8 mouse cellular contexts compared by ENCODE assay signal in the genomic region with DNA sequence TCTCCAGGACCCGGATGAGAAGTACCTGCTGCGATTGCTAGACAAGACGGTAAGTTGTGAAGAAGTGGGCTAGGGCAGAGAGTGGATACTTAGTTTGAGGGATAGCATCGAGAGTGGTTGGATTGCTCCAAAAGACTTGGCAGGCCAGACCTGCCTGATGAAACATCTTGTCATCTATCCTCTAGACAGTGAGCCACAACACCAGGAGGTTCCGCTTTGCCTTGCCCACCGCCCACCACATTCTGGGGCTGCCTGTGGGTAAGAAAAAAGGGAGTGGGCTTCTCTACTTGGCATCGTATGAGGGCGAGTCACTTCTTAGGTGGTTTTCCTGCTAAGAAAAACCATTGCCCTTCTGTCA. TPM values are rescaled to one million over a fixed set of nuclear protein-coding genes. Genes with fewer than 3 reads are reported as not detected.
A peak's percentile ranks its signal among the peaks of the same experiment; 100 is the strongest.
DNase-seq lines count a peak whose midpoint lies in the region; ATAC-seq and TF ChIP-seq lines count a peak whose summit lies in the region.

No protein-coding gene starts in this region.

- H3K36me3 ChIP-seq in forebrain, embryonic 11.5 days (ENCODE audit: control insufficient read depth, insufficient read depth, low read length), result no peaks in the 10 kb centered on the region
- H3K36me3 ChIP-seq in liver, embryonic 14.5 days (replicated peaks; ENCODE audit: control insufficient read depth, insufficient read depth, low read depth), result peaks cover 18% of the 10 kb centered on the region

- 42% methylated on average over 8 of the region's 8 CpGs for WGBS in forebrain, embryonic 11.5 days
- 15% methylated on average over 8 of the region's 8 CpGs for WGBS in liver, embryonic 14.5 days (ENCODE audit: insufficient replicate concordance)

- H3K27me3 ChIP-seq in forebrain, embryonic 11.5 days (ENCODE audit: control insufficient read depth, insufficient read depth, low read length), result no peaks in the 10 kb centered on the region
- H3K27me3 ChIP-seq in liver, embryonic 14.5 days (ENCODE audit: control insufficient read depth, insufficient read depth, low read length), result no peaks in the 10 kb centered on the region

- peak; percentile 42; the same call in 1 of the 2 replicates for ATAC-seq in frontal cortex, adult (ENCODE audit: low TSS enrichment)
- ATAC-seq in forebrain, embryonic 11.5 days (replicated peaks; ENCODE audit: low FRiP score), result peak; percentile 14; the same call in 1 of the 2 replicates
- ATAC-seq in liver, embryonic 14.5 days (ENCODE audit: insufficient read depth), result peak; percentile 6; the same call in 1 of the 2 replicates

- peak overlapping the region; percentile 73 for H3K9ac ChIP-seq in forebrain, embryonic 11.5 days (ENCODE audit: low read length)
- peak overlapping the region; percentile 88 for H3K9ac ChIP-seq in liver, embryonic 14.5 days (replicated peaks)

- DNase-seq in frontal cortex, postnatal 25 days (ENCODE audit: low spot score in 2 of 2), result no peak
- peak; percentile 61 for DNase-seq in 416B (ENCODE audit: low read depth)
- DNase-seq in forebrain, embryonic 11.5 days (ENCODE audit: low spot score), result no peak
- no peak for DNase-seq in liver, embryonic 14.5 days (ENCODE audit: low read depth in 3 of 3, low spot score in 3 of 3)
- no peak for DNase-seq in c-Kit-positive CD71-positive TER-119-positive erythroid progenitor cells, embryonic 14.5 days (ENCODE audit: low spot score)
- DNase-seq in cerebellum, postnatal 36 days, result no peak
- DNase-seq in adrenal gland, postnatal 4 days (ENCODE audit: low spot score in 2 of 2), result no peak

- no peak overlapping the region for H3K27ac ChIP-seq in forebrain, embryonic 11.5 days (ENCODE audit: low read depth, low read length)
- H3K27ac ChIP-seq in liver, embryonic 14.5 days, result peak overlapping the region; percentile 71

- peak overlapping the region; percentile 84 for H3K4me2 ChIP-seq in forebrain, embryonic 11.5 days (ENCODE audit: low read depth, low read length, severe bottlenecking)
- peak overlapping the region; percentile 80 for H3K4me2 ChIP-seq in liver, embryonic 14.5 days (ENCODE audit: low read depth)

- H3K4me3 ChIP-seq in forebrain, embryonic 11.5 days (ENCODE audit: low read depth, low read length), result peak overlapping the region; percentile 56
- H3K4me3 ChIP-seq in liver, embryonic 14.5 days (ENCODE audit: insufficient read depth in 1 of 2, low read depth in 2 of 2, low read length in 2 of 2), result peak overlapping the region; percentile 69 to 80

- 0 out of 2 replicates have a peak, but pooled peaks cover 2% of the 10 kb centered on the region for H3K4me1 ChIP-seq in forebrain, embryonic 11.5 days (replicated peaks; ENCODE audit: control insufficient read depth, insufficient read depth, low read length)
- H3K4me1 ChIP-seq in liver, embryonic 14.5 days (replicated peaks; ENCODE audit: control insufficient read depth in 2 of 2, insufficient read depth in 2 of 2, low read length in 1 of 2), result peaks cover 6 to 7% of the 10 kb centered on the region in 2 experiments; a peak in 3 of 4 replicates

- no peak for TF ChIP-seq EP300 in liver, embryonic 14.5 days (IDR thresholded peaks at IDR 0.05; ENCODE audit: low read depth)

- no peaks in the 10 kb centered on the region for H3K9me3 ChIP-seq in forebrain, embryonic 11.5 days (ENCODE audit: control insufficient read depth, low read length)
- no peaks in the 10 kb centered on the region for H3K9me3 ChIP-seq in liver, embryonic 14.5 days (ENCODE audit: control insufficient read depth, low read length)

- TF ChIP-seq CTCF in liver, embryonic 14.5 days (IDR thresholded peaks at IDR 0.05; ENCODE audit: low read depth), result no peak

RNA-seq across cellular contexts. Expression of gene Cyb5r1, which starts 1.0 kb away (rescaled TPM):
- polyA plus RNA-seq in forebrain, embryonic 11.5 days (2014; fragmentation: Nextera tagmentation; extraction: Ambion mirVana), result 24.5 and 25.8 TPM in 2 replicates
- 13.0 and 14.9 TPM in 2 replicates for polyA plus RNA-seq in liver, embryonic 14.5 days (2012; rRNA removed)
- 10.8 and 10.9 TPM in 2 replicates for polyA plus RNA-seq in liver, embryonic 14.5 days (2014; fragmentation: Nextera tagmentation; extraction: Ambion mirVana)
- 10 to 100 TPM; 27.0 to 28.8 TPM for total RNA-seq in adrenal gland, postnatal 4 days (2021)

RNA-seq across cellular contexts. Expression of gene Adipor1, which starts 8.8 kb away (rescaled TPM):
- 77.0 and 77.8 TPM in 2 replicates for polyA plus RNA-seq in forebrain, embryonic 11.5 days (2014; fragmentation: Nextera tagmentation; extraction: Ambion mirVana)
- 56.1 and 59.6 TPM in 2 replicates for polyA plus RNA-seq in liver, embryonic 14.5 days (2012; rRNA removed)
- polyA plus RNA-seq in liver, embryonic 14.5 days (2014; fragmentation: Nextera tagmentation; extraction: Ambion mirVana), result 126 and 134 TPM in 2 replicates
- 100 to 1,000 TPM; 108 to 109 TPM for total RNA-seq in adrenal gland, postnatal 4 days (2021)

RNA-seq across cellular contexts. Expression of gene 4933406M09Rik, which starts 20.7 kb away (rescaled TPM):
- not detected in 2 replicates for polyA plus RNA-seq in forebrain, embryonic 11.5 days (2014; fragmentation: Nextera tagmentation; extraction: Ambion mirVana)
- not detected in 2 replicates for polyA plus RNA-seq in liver, embryonic 14.5 days (2012; rRNA removed)
- not detected in 2 replicates for polyA plus RNA-seq in liver, embryonic 14.5 days (2014; fragmentation: Nextera tagmentation; extraction: Ambion mirVana)
- total RNA-seq in adrenal gland, postnatal 4 days (2021), result not detected

RNA-seq across cellular contexts. Expression of gene Tmem183a, which starts 44.6 kb away (rescaled TPM):
- 133 and 145 TPM in 2 replicates for polyA plus RNA-seq in forebrain, embryonic 11.5 days (2014; fragmentation: Nextera tagmentation; extraction: Ambion mirVana)
- polyA plus RNA-seq in liver, embryonic 14.5 days (2012; rRNA removed), result 34.1 and 35.4 TPM in 2 replicates
- 49.1 and 59.1 TPM in 2 replicates for polyA plus RNA-seq in liver, embryonic 14.5 days (2014; fragmentation: Nextera tagmentation; extraction: Ambion mirVana)
- 10 to 100 TPM; 53.9 to 60.4 TPM for total RNA-seq in adrenal gland, postnatal 4 days (2021)

RNA-seq across cellular contexts. Expression of gene Klhl12, which starts 48.9 kb away (rescaled TPM):
- polyA plus RNA-seq in forebrain, embryonic 11.5 days (2014; fragmentation: Nextera tagmentation; extraction: Ambion mirVana), result 34.1 and 36.3 TPM in 2 replicates
- 12.1 and 17.9 TPM in 2 replicates for polyA plus RNA-seq in liver, embryonic 14.5 days (2012; rRNA removed)
- polyA plus RNA-seq in liver, embryonic 14.5 days (2014; fragmentation: Nextera tagmentation; extraction: Ambion mirVana), result 28.0 and 31.6 TPM in 2 replicates
- 10 to 100 TPM; 25.4 to 26.5 TPM for total RNA-seq in adrenal gland, postnatal 4 days (2021)
